Mouse (Mus musculus) olfactory bulb, adult 2 months (tissue): ENCODE data around the gene Prkag2.

Source experiments
- CTCF ChIP-seq: fragments of 200-500 bp; IDR thresholded peaks from 2 replicates; pipeline ENCODE4 v1.5.1; 2012; ENCODE audit warnings: low read depth, mild to moderate bottlenecking, low read length, moderate library complexity; ENCODE audit not compliant: insufficient read depth
- POLR2A ChIP-seq: fragments of 200-500 bp; IDR thresholded peaks from 2 replicates; pipeline ENCODE4 v1.6.1; 2012; ENCODE audit warnings: mild to moderate bottlenecking, low read depth, low read length, moderate library complexity; ENCODE audit not compliant: insufficient read depth

DNA sequence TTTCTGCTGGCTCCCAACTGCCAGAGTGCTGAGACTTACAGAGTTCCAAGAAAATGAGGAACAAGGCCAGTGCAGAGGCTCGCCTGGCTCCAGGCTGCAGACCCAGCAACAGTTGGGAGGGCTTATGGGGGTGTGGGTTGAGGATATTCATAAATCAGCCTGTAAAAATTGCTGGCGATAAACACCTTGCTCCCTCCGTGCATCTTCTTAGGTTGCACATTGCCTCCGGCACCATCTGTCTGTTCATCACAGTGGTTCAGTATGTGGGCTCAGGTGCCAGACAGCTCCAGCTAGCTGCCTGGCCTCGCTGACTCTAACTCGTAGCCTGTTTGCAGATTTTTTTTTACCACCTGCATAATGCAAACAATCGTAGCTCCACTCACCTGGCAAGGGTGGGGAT lies 13.4 kb downstream of the Prkag2 start:
- TF ChIP-seq CTCF (no peak), POLR2A (no peak)
